Mouse (Mus musculus) heart, embryonic 16.5 days (tissue): ENCODE measurements around the gene Tmem170. TPM values are rescaled to one million over a fixed set of nuclear protein-coding genes. Genes with fewer than 3 reads are reported as not detected.

ENCODE experiments used
- ATAC-seq: fragments of 200-750 bp; cut with Nextera tagmentation; replicated peaks from 2 replicates; pipeline ENCODE4 v1.8.0; 2017; ENCODE audit warnings: moderate number of reproducible peaks; ENCODE audit not compliant: insufficient read depth, low FRiP score; ENCODE audit errors: extremely low read depth
- H3K27ac ChIP-seq: fragments of 300-500 bp; sonication (generic); 2 replicates; pipeline ENCODE4 v1.5.1; 2014; ENCODE audit warnings: mild to moderate bottlenecking, low read length, control low read depth, moderate library complexity
- H3K27me3 ChIP-seq: fragments of 300-500 bp; sonication (generic); 2 replicates; pipeline ENCODE4 v1.6.1; 2014; ENCODE audit warnings: low read length, mixed read lengths; ENCODE audit not compliant: control insufficient read depth, insufficient read depth
- H3K36me3 ChIP-seq: fragments of 300-500 bp; sonication (generic); 2 replicates; pipeline ENCODE4 v1.6.1; 2014; ENCODE audit not compliant: control insufficient read depth, insufficient read depth
- H3K4me1 ChIP-seq: fragments of 300-500 bp; sonication (generic); 2 replicates; pipeline ENCODE4 v1.6.1; 2014; ENCODE audit warnings: low read length, mixed read lengths; ENCODE audit not compliant: control insufficient read depth, insufficient read depth
- H3K4me2 ChIP-seq: fragments of 300-500 bp; sonication (generic); 2 replicates; pipeline ENCODE4 v1.6.1; 2014; ENCODE audit warnings: low read depth, mild to moderate bottlenecking, control low read depth, low read length
- H3K4me3 ChIP-seq: fragments of 300-500 bp; sonication (generic); 2 replicates; pipeline ENCODE4 v1.5.1; 2014; ENCODE audit warnings: mild to moderate bottlenecking, control low read depth, low read length
- H3K9ac ChIP-seq: fragments of 300-500 bp; sonication (generic); 2 replicates; pipeline ENCODE4 v1.6.1; 2014; ENCODE audit warnings: low read length, control low read depth
- H3K9me3 ChIP-seq: fragments of 300-500 bp; sonication (generic); replicated peaks from 2 replicates; pipeline ENCODE4 v1.6.1; 2016; ENCODE audit warnings: low read length; ENCODE audit not compliant: control insufficient read depth
- whole genome bisulfite sequencing: fragments of 180-500 bp; shearing (Covaris S2); extraction: QIAGEN DNeasy Blood & Tissue Kit; methylation state at CpG from one replicate; pipeline ENCODE4 v1.1.7; 2014; 5-methylcytosine and 5-hydroxymethylcytosine counted together
- polyA plus RNA-seq: library from polyadenylated mRNA; unstranded; fragments of >200 nt; fragmentation: Nextera tagmentation; extraction: Ambion mirVana; gene quantifications from 2 replicates; pipeline ENCODE4 v1.2.1, GENCODE M21; 2015

Tmem170 gene
- polyA plus RNA-seq, 1 experiment from 2014 or later: 3.8 TPM

- Histone ChIP-seq H3K9ac (no peak overlapping the region), H3K4me1 (peaks cover 8% of the 10 kb centered on the region), H3K27me3 (no peaks in the 10 kb centered on the region), H3K9me3 (no peaks in the 10 kb centered on the region), H3K27ac (no peak overlapping the region), H3K4me3 (no peak overlapping the region), H3K4me2 (no peak overlapping the region), H3K36me3 (no peaks in the 10 kb centered on the region)
- WGBS: 93% methylated on average over 4 of the region's 4 CpGs
- no peak for ATAC-seq
Measured at GRCm38 (mm10) chr8:111815078-111815477, 61.5 kb downstream of the Tmem170 start.

GRCm38 (mm10) chr8:111813818-111814217 is 62.7 kb downstream of the Tmem170 start:
- H3K4me1 ChIP-seq: peaks cover 9% of the 10 kb centered on the region
- 95% methylated on average over 9 of the region's 9 CpGs for WGBS
- no peak for ATAC-seq
- no peaks in the 10 kb centered on the region for H3K9me3 ChIP-seq
- H3K27me3 ChIP-seq: no peaks in the 10 kb centered on the region
- H3K36me3 ChIP-seq: no peaks in the 10 kb centered on the region
- H3K4me3 ChIP-seq: no peak overlapping the region
- no peak overlapping the region for H3K27ac ChIP-seq
- no peak overlapping the region for H3K4me2 ChIP-seq
- no peak overlapping the region for H3K9ac ChIP-seq

Other genes starting within 250 kb of the Tmem170 start
- 1.2 TPM in 2 replicates for gene Ldhd, start 246.4 kb downstream of the Tmem170 start, polyA plus RNA-seq
- gene Zfp1, start 233.3 kb downstream of the Tmem170 start, polyA plus RNA-seq: 15.5 and 16.7 TPM in 2 replicates
- gene Ctrb1, start 185.7 kb downstream of the Tmem170 start, polyA plus RNA-seq: 0.17 and 2.1 TPM in 2 replicates
- 39.8 and 46.7 TPM in 2 replicates for gene Bcar1, start 132.9 kb downstream of the Tmem170 start, polyA plus RNA-seq
- 114 and 123 TPM in 2 replicates for gene Cfdp1, start 22.5 kb downstream of the Tmem170 start, polyA plus RNA-seq
- gene Chst5, start 33.7 kb upstream of the Tmem170 start, polyA plus RNA-seq: 0.41 and 1.4 TPM in 2 replicates
- gene Tmem231, start 57.1 kb upstream of the Tmem170 start, polyA plus RNA-seq: 4.4 and 4.7 TPM in 2 replicates
- 198 and 211 TPM in 2 replicates for gene Gabarapl2, start 64.0 kb upstream of the Tmem170 start, polyA plus RNA-seq
- gene Adat1, start 115.6 kb upstream of the Tmem170 start, polyA plus RNA-seq: 5.6 and 5.9 TPM in 2 replicates
- gene Kars, start 134.6 kb upstream of the Tmem170 start, polyA plus RNA-seq: 129 and 139 TPM in 2 replicates
- gene Terf2ip, start 134.6 kb upstream of the Tmem170 start, polyA plus RNA-seq: 17.7 and 19.2 TPM in 2 replicates
- gene Gm6793, start 138.3 kb upstream of the Tmem170 start, polyA plus RNA-seq: 0.20 and 0.60 TPM in 2 replicates